Mouse (Mus musculus): ENCODE measurements around the gene Scamp5. TPM values are rescaled to one million over a fixed set of nuclear protein-coding genes. Genes with fewer than 3 reads are reported as not detected.

The Scamp5 gene
- total RNA-seq (2014; fragmentation: Nextera tagmentation): not detected in 2 replicates
- 0.22 and 0.29 TPM in 2 replicates for total RNA-seq (2017)
- 0.21 and 0.22 TPM in 2 replicates for polyA plus RNA-seq (2012)

GRCm38 (mm10) chr9:57467896-57468549 lies at the start of gene Scamp5:
TSS of gene Scamp5 (minus strand) at chr9:57468060.
- ATAC-seq (ENCODE audit: extremely low read depth, insufficient number of reproducible peaks, low FRiP score, poor library complexity, severe bottlenecking): peak; percentile 22; the same call in 1 of the 2 replicates

DNA sequence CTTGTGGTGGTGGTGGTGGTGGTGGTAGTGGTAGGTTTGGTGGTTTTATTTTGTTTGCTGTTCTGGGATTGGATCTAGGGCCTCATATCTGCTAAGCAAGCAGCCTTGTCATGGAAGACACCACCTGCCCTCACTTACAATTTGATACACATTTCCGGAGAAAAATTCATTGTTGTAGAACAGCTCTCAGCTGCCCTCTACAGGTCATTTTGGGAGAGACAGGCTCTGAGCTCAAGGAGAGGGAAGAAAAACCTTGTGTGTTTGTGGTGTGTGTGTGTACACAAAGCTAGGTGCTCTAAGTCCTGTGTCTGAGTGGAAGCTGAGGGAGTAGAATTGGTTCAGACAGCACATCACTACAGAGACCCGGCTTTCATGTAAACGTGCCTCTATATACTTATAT lies 49.3 kb upstream of the Scamp5 start:
- no peak overlapping the region for H3K4me3 ChIP-seq (ENCODE audit: low read depth, low read length)
- H3K27me3 ChIP-seq (ENCODE audit: insufficient read depth, low read length): no peaks in the 10 kb centered on the region
- peaks cover 14% of the 10 kb centered on the region for H3K4me1 ChIP-seq (ENCODE audit: insufficient read depth, low read depth, low read length)
- peaks cover 4% of the 10 kb centered on the region; the same call in 1 of the 2 replicates for H3K9me3 ChIP-seq (replicated peaks)
- ATAC-seq (ENCODE audit: extremely low read depth, insufficient number of reproducible peaks, low FRiP score, poor library complexity, severe bottlenecking) (no peak), DNase-seq (ENCODE audit: low spot score) (no peak)
- TF ChIP-seq CTCF (IDR thresholded peaks at IDR 0.05; ENCODE audit: low read depth, low read length): peak; percentile 74
- no peak for TF ChIP-seq GATA1 (IDR thresholded peaks at IDR 0.05; ENCODE audit: borderline replicate concordance, low read length)
- H3K36me3 ChIP-seq (replicated peaks): peaks cover 6% of the 10 kb centered on the region

More at GRCm38 (mm10) chr9:57467896-57468549, at the start of gene Scamp5:
- Histone ChIP-seq H3K4me1 (ENCODE audit: insufficient read depth, low read depth, low read length) (peaks cover 9% of the 10 kb centered on the region; the same call in 1 of the 2 replicates), H3K4me3 (ENCODE audit: low read depth, low read length) (peak within 1 kb of the TSS; percentile 67; the same call in 1 of the 2 replicates), H3K27me3 (ENCODE audit: insufficient read depth, low read length) (peaks cover 23% of the 10 kb centered on the region), H3K36me3 (replicated peaks) (no peaks in the 10 kb centered on the region), H3K9me3 (replicated peaks) (0 out of 2 replicates have a peak, but pooled peaks cover 3% of the 10 kb centered on the region)
- DNase-seq (ENCODE audit: low spot score): peak; percentile 59
- TF ChIP-seq GATA2 (IDR thresholded peaks at IDR 0.05; ENCODE audit: borderline replicate concordance, low read depth, low read length) (no peak), CTCF (IDR thresholded peaks at IDR 0.05; ENCODE audit: low read depth, low read length) (no peak), GATA1 (IDR thresholded peaks at IDR 0.05; ENCODE audit: borderline replicate concordance, low read length) (no peak), POLR2AphosphoS5 (IDR thresholded peaks at IDR 0.05; ENCODE audit: insufficient replicate concordance, low read depth, low read length) (no peak), TAL1 (conservative IDR thresholded peaks at IDR 0.05; ENCODE audit: low read depth, low read length) (no peak)

DNA sequence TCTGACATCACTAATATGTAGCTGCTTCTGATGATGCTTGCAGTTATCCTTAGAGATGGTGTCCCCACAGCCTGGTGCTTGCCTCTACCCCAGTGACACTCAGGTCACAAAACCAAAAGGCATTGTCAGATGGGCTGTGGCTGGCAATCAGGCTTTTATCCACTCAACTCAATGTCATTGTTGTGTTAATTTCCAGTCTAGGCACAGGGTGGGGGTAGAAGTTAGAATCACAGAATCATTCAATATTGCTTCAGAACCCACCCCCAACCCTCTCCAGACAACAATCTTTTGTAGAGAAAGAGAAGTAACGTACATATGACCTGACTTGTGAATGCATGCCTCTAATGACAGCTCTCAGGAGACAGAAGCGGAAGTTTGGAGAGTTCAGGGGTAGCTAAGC lies 42.7 kb upstream of the Scamp5 start:
- no peaks in the 10 kb centered on the region for H3K27me3 ChIP-seq (ENCODE audit: insufficient read depth, low read length)
- ATAC-seq (ENCODE audit: extremely low read depth, insufficient number of reproducible peaks, low FRiP score, poor library complexity, severe bottlenecking): no peak

DNA sequence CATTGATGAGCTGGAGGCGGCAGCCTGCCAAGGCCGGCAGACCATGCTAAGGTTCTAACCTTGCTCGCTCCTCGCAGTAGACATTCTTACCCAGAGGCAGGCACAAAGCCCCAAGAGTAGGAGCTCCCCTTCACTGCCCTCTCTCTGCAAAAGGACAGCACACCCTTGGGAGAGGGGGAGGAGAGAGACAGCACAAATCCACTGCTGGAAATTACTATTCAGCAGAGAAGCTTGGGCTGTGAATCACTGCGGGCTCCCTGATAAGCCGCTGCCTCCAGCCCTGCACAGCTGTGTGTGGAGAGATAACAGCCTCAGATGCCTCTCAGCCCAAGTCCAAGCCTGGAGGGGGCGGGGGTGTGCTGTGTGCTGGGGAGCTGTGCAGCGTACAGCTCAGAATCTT lies 37.8 kb upstream of the Scamp5 start:
- peak overlapping the region; percentile 70; the same call in 1 of the 2 replicates for H3K4me3 ChIP-seq (ENCODE audit: low read depth, low read length)
- peaks cover 56% of the 10 kb centered on the region for H3K4me1 ChIP-seq (ENCODE audit: insufficient read depth, low read depth, low read length)
- peaks cover 37% of the 10 kb centered on the region for H3K27me3 ChIP-seq (ENCODE audit: insufficient read depth, low read length)
- DNase-seq (ENCODE audit: low spot score) (peak; percentile 90), ATAC-seq (ENCODE audit: extremely low read depth, insufficient number of reproducible peaks, low FRiP score, poor library complexity, severe bottlenecking) (peak; percentile 96)
- 0 out of 2 replicates have a peak, but pooled peaks have one; percentile 43 for TF ChIP-seq GATA2 (IDR thresholded peaks at IDR 0.05; ENCODE audit: borderline replicate concordance, low read depth, low read length)
- peak; percentile 100 for TF ChIP-seq TAL1 (conservative IDR thresholded peaks at IDR 0.05; ENCODE audit: low read depth, low read length)
- TF ChIP-seq GATA1 (IDR thresholded peaks at IDR 0.05; ENCODE audit: borderline replicate concordance, low read length): no peak
- TF ChIP-seq CTCF (IDR thresholded peaks at IDR 0.05; ENCODE audit: low read depth, low read length): no peak
- peaks cover 8% of the 10 kb centered on the region for H3K9me3 ChIP-seq (replicated peaks)
- H3K36me3 ChIP-seq (replicated peaks): no peaks in the 10 kb centered on the region

More for the DNA sequence above, 42.7 kb upstream of the Scamp5 start:
- TF ChIP-seq POLR2AphosphoS5 (IDR thresholded peaks at IDR 0.05; ENCODE audit: insufficient replicate concordance, low read depth, low read length) (no peak), GATA2 (IDR thresholded peaks at IDR 0.05; ENCODE audit: borderline replicate concordance, low read depth, low read length) (no peak), TAL1 (conservative IDR thresholded peaks at IDR 0.05; ENCODE audit: low read depth, low read length) (no peak), CTCF (IDR thresholded peaks at IDR 0.05; ENCODE audit: low read depth, low read length) (no peak), GATA1 (IDR thresholded peaks at IDR 0.05; ENCODE audit: borderline replicate concordance, low read length) (no peak)
- DNase-seq (ENCODE audit: low spot score): no peak
- no peaks in the 10 kb centered on the region for H3K36me3 ChIP-seq (replicated peaks)
- H3K4me3 ChIP-seq (ENCODE audit: low read depth, low read length): no peak overlapping the region
- H3K4me1 ChIP-seq (ENCODE audit: insufficient read depth, low read depth, low read length): peaks cover 38% of the 10 kb centered on the region
- H3K9me3 ChIP-seq (replicated peaks): no peaks in the 10 kb centered on the region

DNA sequence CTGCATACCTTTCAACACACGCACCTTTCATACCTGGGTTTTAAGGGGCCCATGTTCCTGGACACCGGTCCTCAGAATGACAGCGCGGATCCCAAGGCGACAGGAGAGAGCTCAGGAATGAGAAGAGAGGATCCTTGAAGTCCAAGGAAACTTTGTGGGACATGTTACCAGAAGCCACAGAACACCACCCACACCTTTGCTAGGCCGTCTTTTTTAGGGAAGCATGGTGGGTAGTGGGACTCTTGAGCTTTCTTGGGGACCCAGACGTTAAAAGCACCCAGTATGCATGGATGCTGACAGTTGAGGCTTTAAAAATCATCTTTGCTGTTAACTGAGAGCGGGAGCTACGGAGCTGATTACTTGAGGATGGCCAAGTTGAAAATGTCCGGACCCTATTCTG lies 37.0 kb upstream of the Scamp5 start:
- H3K27me3 ChIP-seq (ENCODE audit: insufficient read depth, low read length): peaks cover 43% of the 10 kb centered on the region
- peak overlapping the region; percentile 70; the same call in 1 of the 2 replicates for H3K4me3 ChIP-seq (ENCODE audit: low read depth, low read length)

DNA sequence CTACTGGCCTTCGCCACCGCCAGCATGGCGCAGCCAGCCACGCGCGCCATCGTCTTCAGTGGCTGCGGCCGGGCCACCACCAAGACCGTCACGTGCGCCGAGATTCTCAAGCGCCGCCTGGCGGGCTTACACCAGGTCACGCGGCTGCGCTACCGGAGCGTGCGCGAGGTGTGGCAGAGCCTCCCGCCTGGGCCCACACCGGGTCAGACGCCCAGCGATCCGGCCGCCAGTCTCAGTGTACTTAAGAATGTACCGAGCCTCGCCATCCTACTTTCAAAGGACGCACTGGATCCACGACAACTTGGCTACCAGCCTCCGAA lies 36.5 kb upstream of the Scamp5 start:
- no peak for DNase-seq (ENCODE audit: low spot score)
- Histone ChIP-seq H3K9me3 (replicated peaks) (peaks cover 8% of the 10 kb centered on the region), H3K4me3 (ENCODE audit: low read depth, low read length) (peak overlapping the region; percentile 70), H3K4me1 (ENCODE audit: insufficient read depth, low read depth, low read length) (peaks cover 50% of the 10 kb centered on the region), H3K27me3 (ENCODE audit: insufficient read depth, low read length) (peaks cover 43% of the 10 kb centered on the region), H3K36me3 (replicated peaks) (no peaks in the 10 kb centered on the region)
- TF ChIP-seq GATA1 (IDR thresholded peaks at IDR 0.05; ENCODE audit: borderline replicate concordance, low read length) (no peak), GATA2 (IDR thresholded peaks at IDR 0.05; ENCODE audit: borderline replicate concordance, low read depth, low read length) (no peak), POLR2AphosphoS5 (IDR thresholded peaks at IDR 0.05; ENCODE audit: insufficient replicate concordance, low read depth, low read length) (no peak), TAL1 (conservative IDR thresholded peaks at IDR 0.05; ENCODE audit: low read depth, low read length) (no peak)
- ATAC-seq (ENCODE audit: extremely low read depth, insufficient number of reproducible peaks, low FRiP score, poor library complexity, severe bottlenecking): no peak

More for the DNA sequence above, 37.0 kb upstream of the Scamp5 start:
- H3K4me1 ChIP-seq (ENCODE audit: insufficient read depth, low read depth, low read length): peaks cover 48% of the 10 kb centered on the region
- no peak for ATAC-seq (ENCODE audit: extremely low read depth, insufficient number of reproducible peaks, low FRiP score, poor library complexity, severe bottlenecking)
- TF ChIP-seq GATA2 (IDR thresholded peaks at IDR 0.05; ENCODE audit: borderline replicate concordance, low read depth, low read length) (no peak), CTCF (IDR thresholded peaks at IDR 0.05; ENCODE audit: low read depth, low read length) (no peak), TAL1 (conservative IDR thresholded peaks at IDR 0.05; ENCODE audit: low read depth, low read length) (no peak), GATA1 (IDR thresholded peaks at IDR 0.05; ENCODE audit: borderline replicate concordance, low read length) (no peak), POLR2AphosphoS5 (IDR thresholded peaks at IDR 0.05; ENCODE audit: insufficient replicate concordance, low read depth, low read length) (no peak)
- peaks cover 8% of the 10 kb centered on the region for H3K9me3 ChIP-seq (replicated peaks)
- DNase-seq (ENCODE audit: low spot score): no peak
- H3K36me3 ChIP-seq (replicated peaks): no peaks in the 10 kb centered on the region

Data from G1E (cell line).